Mouse (Mus musculus) brown adipose tissue, adult 24 weeks (tissue): ENCODE measurements at regions not wholly inside any gene's neighbourhood (a gene's known extent, or its start where the extent isn't known, plus 50 kb on each side); places are given as distances from the start of the nearest gene placed in this dataset.

Source experiments
- H3K27ac ChIP-seq: fragments of 200-500 bp; replicated peaks from 2 replicates; pipeline ENCODE4 v1.5.1; 2012; ENCODE audit warnings: low read depth, mild to moderate bottlenecking, low read length
- H3K4me1 ChIP-seq: fragments of 200-500 bp; 2 replicates; pipeline ENCODE4 v1.6.1; 2012; ENCODE audit warnings: low read length, mixed read lengths; ENCODE audit not compliant: control insufficient read depth, insufficient read depth, insufficient read length
- H3K4me3 ChIP-seq: fragments of 200-500 bp; 2 replicates; pipeline ENCODE4 v1.5.1; 2012; ENCODE audit warnings: low read depth, mild to moderate bottlenecking, low read length, moderate library complexity; ENCODE audit not compliant: insufficient read depth

DNA sequence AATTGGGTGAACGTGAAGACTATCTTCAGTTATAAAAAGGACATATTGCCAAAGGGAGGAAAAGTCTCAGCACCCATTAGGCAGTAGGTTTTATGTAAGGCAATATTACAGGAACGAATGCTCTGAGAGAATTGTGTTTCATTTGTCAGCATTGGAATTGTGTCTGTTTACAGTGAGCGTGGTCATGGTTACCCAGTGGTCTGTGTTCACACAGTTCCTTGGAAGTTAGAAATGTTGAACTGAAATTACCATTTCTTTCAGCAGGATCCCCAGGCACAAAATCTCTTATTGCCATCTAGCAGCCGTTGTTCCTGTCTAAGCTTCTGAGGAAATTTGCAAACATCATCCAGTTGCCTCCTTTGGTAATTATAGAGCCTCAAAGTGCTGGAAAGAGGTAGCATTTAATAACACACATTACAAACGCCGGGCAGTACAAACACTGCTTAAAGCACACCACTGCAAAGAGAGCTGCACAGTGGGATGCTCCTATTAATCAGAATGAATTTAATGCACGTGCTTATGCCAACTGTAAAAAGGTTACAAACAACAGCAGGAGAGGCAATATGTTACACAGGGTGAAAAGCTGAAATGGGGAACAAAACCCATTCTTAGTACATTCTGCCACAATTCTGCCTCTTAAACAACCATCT lies 555.4 kb upstream of the Marcks start:
- no peaks in the 10 kb centered on the region for H3K4me1 ChIP-seq
- no peak overlapping the region for H3K27ac ChIP-seq
- H3K4me3 ChIP-seq, result no peak overlapping the region

GRCm38 (mm10) chr10:37692851-37693250 lies 554.1 kb upstream of the Marcks start:
- H3K4me3 ChIP-seq, result no peak overlapping the region
- no peak overlapping the region for H3K27ac ChIP-seq
- no peaks in the 10 kb centered on the region for H3K4me1 ChIP-seq

DNA sequence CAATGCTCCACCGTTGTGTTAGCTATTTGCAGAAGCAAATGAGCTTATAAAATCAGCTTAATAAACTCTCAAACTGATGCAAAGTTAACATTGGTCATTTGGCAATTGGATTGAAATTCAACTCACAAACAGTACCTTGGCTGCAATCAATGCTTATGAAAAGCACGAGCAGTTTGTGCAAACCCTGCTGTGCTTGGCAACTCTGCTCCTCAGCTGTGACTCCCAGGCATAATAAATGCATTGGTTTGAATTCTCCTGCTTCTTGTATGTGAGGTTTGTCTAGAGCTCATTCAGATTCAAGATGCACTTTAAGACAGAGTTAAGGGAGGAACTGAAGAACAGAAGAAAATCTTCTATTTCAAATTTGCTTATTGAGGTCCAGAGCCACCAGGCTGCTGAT lies 553.2 kb upstream of the Marcks start:
- H3K27ac ChIP-seq, result no peak overlapping the region
- H3K4me3 ChIP-seq, result no peak overlapping the region

DNA sequence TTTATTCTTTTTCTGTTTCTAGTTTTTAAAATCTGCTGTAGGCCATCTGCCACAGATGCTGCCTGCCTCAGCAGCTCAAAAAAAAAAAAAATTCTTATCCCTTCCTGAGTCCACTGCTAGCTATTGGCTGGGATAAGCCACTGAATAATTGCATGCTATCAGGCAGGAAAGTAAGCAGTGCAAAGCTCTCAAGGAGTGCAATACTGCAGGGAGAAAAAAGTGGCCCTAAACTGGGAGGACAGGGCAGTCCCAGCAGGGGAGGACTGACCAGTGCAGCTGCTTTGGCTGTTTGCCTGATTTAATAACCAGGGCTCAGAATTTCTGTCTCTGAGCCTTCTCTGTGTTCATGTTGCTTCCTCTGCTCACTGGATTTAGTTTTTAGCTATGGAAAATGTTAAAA lies 544.4 kb upstream of the Marcks start:
- no peaks in the 10 kb centered on the region for H3K4me1 ChIP-seq
- no peak overlapping the region for H3K4me3 ChIP-seq
- no peak overlapping the region for H3K27ac ChIP-seq

More for the DNA sequence above, 553.2 kb upstream of the Marcks start:
- no peaks in the 10 kb centered on the region for H3K4me1 ChIP-seq

DNA sequence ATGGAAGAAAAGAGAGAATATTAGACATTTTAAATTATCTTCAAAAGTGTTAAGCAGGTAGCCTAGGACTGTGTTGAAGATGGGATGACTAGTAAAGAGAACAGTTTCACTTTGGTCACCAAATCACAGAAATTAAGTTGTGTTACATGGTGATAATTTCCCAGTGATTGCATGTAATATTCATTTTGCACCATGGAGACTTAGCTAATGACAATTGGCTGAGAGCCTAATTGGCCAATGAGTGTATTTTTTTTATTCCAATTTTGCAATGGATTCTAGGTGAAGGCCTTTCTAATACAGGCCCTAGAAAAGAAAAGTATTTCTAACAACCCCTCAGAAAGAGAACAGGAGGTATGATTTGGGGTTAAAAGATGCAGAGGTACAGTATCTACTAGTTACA lies 541.9 kb upstream of the Marcks start:
- Histone ChIP-seq H3K4me3 (no peak overlapping the region), H3K4me1 (no peaks in the 10 kb centered on the region), H3K27ac (no peak overlapping the region)

- H3K4me1 ChIP-seq, result no peaks in the 10 kb centered on the region
- H3K27ac ChIP-seq, result no peak overlapping the region
- H3K4me3 ChIP-seq, result no peak overlapping the region
These were observed 539.1 kb upstream of the Marcks start for GRCm38 (mm10) chr10:37677826-37678225.

GRCm38 (mm10) chr10:37668827-37669226 lies 530.1 kb upstream of the Marcks start:
- no peak overlapping the region for H3K4me3 ChIP-seq
- H3K27ac ChIP-seq, result no peak overlapping the region
- H3K4me1 ChIP-seq, result no peaks in the 10 kb centered on the region

DNA sequence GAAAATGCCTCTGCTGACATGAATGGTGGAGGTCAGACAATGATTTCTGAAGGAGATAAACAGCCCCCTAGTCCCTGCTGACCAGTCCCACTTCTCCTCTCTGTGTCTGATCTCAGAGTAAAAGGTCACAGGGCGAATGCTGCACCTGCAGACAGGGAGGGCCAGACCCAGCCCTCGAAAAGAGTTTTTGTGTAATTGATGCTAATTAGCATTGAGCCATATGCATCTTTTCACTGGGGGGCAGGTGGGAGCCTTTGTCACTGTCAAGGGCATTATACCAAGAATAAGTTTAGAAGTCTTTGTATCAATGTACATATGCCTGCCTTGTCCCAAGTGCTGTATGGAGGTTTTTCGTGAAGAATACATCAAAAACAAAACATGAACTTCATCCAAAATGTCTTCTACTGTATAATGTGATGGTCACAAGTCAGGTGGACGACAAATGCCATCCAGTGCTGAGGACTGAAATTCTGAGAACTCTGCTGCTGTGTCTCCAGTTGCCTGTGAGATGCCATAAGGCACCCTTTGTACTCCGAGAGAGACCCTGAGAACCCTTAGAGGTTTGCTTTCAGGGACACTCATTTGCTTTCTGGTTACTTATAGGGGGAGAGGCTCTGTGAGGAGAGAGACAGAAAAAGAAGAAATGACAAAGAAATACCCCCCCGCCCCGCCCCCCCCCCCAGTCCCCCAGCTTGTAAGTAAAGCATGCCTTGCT lies 528.5 kb upstream of the Marcks start:
- Histone ChIP-seq H3K4me3 (no peak overlapping the region), H3K27ac (no peak overlapping the region), H3K4me1 (no peaks in the 10 kb centered on the region)

- Histone ChIP-seq H3K4me3 (no peak overlapping the region), H3K4me1 (no peaks in the 10 kb centered on the region), H3K27ac (no peak overlapping the region)
These were observed 527.8 kb upstream of the Marcks start for GRCm38 (mm10) chr10:37666535-37666934.

GRCm38 (mm10) chr10:37637001-37637562 lies 498.4 kb upstream of the Marcks start:
- Histone ChIP-seq H3K27ac (no peak overlapping the region), H3K4me1 (no peaks in the 10 kb centered on the region), H3K4me3 (no peak overlapping the region)

- H3K4me3 ChIP-seq, result no peak overlapping the region
- no peaks in the 10 kb centered on the region for H3K4me1 ChIP-seq
- H3K27ac ChIP-seq, result no peak overlapping the region
These were observed 497.7 kb upstream of the Marcks start for GRCm38 (mm10) chr10:37636421-37636820.

DNA sequence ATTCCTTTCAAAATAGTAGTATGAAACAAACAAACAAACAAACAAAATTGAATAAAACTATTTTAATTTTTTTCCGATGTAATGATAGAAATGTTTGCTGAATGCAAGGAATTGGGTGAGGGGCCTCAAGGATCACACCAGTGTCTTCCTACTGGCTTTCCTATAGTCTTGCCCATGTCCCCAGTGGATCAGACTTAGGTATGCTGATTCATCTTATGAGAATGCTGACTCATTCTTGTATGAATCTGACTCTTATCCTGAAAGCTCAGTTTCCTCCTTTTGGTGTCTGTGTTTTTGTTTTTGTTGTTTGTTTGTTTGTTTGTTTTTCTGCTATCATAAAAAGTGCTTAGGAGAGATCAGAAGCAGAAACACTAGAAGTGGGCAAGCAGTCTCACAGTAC lies 491.7 kb upstream of the Marcks start:
- Histone ChIP-seq H3K4me3 (no peak overlapping the region), H3K27ac (no peak overlapping the region), H3K4me1 (no peaks in the 10 kb centered on the region)

GRCm38 (mm10) chr10:37627900-37628299 lies 489.2 kb upstream of the Marcks start:
- Histone ChIP-seq H3K4me3 (no peak overlapping the region), H3K27ac (no peak overlapping the region)

DNA sequence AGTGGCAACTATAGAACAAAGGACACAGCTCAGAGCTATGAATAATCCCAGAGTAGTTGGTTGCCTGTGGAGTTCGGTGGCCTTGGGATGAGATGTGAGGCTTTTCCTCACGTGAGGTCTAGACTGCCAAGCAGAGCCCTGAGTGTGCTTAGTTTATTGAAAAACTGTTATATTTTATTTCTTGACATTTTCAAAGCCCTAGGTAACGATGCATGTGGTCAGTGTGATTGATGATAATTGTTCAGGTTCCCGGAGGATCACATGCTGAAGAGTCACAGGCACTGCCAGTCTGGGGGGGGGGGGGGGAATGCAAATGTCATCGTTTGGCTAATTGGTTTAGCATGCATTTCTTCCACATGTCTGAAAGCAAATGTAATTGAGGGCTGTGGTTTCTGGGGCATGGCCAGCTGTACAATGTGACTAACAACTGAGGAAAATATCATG lies 488.1 kb upstream of the Marcks start:
- Histone ChIP-seq H3K4me3 (no peak overlapping the region), H3K4me1 (no peaks in the 10 kb centered on the region), H3K27ac (no peak overlapping the region)

More at GRCm38 (mm10) chr10:37627900-37628299, 489.2 kb upstream of the Marcks start:
- H3K4me1 ChIP-seq, result no peaks in the 10 kb centered on the region

- Histone ChIP-seq H3K27ac (no peak overlapping the region), H3K4me1 (no peaks in the 10 kb centered on the region), H3K4me3 (no peak overlapping the region)
These were observed 487.4 kb upstream of the Marcks start for GRCm38 (mm10) chr10:37625972-37626757.
